Mouse (Mus musculus): ENCODE data around the gene Per1. TPM values are rescaled to one million over a fixed set of nuclear protein-coding genes. Genes with fewer than 3 reads are reported as not detected.

Per1 gene
- polyA plus RNA-seq, 1 experiment from 2014 or later: 10.0 TPM

DNA sequence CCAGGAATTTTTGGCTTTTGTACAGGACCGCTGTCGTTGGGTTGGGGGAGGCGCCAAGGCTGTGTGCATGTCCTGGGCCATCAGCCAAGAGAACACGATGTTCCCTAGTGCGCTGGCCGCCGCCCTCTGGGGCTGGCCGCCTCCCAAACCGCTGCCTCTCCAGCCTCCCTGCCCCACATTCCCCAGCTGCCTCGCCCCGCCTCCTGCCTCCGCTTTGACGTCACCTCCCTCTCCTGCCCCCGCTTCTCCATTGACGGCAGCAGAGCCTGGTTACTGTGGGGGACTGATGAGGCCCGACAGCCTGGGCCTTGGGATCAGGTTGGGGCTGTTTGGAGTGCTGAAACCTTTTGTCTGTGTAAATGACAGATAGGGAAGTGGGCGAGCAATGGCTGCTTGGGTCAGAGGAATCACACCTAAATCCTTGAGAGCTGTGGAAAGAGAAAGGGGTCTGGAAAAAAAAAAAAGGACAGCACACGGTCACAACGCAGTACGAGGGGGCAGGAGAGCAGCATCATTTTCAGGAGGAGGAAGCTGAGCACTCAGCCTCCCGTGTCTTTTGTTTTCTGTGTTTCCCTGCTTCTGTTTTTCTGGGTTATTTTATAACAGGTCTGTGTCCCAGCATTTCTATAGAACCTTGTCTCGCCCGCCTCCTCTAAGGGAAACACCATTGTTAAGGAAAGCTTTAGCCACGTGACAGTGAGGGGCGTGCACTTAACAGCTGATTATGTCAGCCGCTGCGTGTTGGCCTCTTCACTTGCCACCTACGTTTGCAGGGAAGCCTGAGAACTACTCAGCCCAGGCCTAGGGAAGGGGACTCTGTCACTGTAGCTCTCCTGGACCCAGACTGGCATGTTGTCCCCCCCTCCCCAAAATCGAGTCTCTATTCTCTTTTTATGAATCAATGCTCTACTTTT is 2.2 kb downstream of the Per1 start:
- Histone ChIP-seq H3K27me3 (no peaks in the 10 kb centered on the region), H3K4me1 (replicated peaks) (peaks cover 72% of the 10 kb centered on the region), H3K36me3 (peaks cover 11% of the 10 kb centered on the region), H3K9me3 (no peaks in the 10 kb centered on the region), H3K9ac (peak overlapping the region; percentile 35), H3K4me3 (peak overlapping the region; percentile 31), H3K4me2 (peak overlapping the region; percentile 94), H3K27ac (replicated peaks) (peak overlapping the region; percentile 74)
- ATAC-seq (ENCODE audit: low FRiP score, low read depth): no peak
- under 1% methylated on average over 29 of the region's 29 CpGs for WGBS

DNA sequence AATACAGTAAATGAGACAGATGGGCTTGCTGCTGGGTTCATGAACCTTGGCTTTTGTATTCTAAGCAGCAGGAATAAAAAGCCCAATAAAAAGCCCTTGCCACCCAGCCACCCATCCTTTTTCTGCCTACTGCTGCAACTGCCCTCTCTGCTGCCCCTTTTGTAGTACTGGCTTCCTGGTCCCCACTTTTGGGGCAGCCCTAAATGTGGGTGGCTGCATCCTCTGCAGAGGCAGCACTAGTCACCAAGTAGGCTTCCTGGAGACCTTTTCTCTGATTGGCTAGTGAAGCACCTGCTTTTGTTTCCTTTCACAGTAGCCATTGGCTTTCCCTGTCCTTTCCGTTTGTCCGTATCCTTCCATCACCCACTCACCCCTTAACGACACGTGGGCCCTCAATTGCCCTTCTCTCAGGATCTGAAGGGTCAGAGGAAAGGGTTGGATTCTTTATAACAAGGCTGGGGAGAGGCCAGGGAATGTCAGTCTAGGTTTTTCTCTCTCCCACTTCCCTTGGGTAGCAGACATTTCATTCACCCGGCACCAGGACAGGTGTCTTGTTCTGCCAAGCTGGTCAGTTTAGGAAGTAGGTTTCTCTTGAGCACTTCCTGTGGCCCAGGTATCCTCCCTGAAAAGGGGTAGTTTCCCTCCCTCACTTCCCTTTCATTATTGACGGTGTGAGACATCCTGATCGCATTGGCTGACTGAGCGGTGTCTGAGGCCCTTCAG is 3.2 kb downstream of the Per1 start:
- peak overlapping the region; percentile 74 for H3K27ac ChIP-seq (replicated peaks)
- H3K9ac ChIP-seq: peak overlapping the region; percentile 62
- peaks cover 16% of the 10 kb centered on the region for H3K36me3 ChIP-seq
- 17% methylated on average over 8 of the region's 8 CpGs for WGBS
- no peak for ATAC-seq (ENCODE audit: low FRiP score, low read depth)
- H3K4me1 ChIP-seq (replicated peaks): peaks cover 72% of the 10 kb centered on the region
- peak overlapping the region; percentile 94 for H3K4me2 ChIP-seq
- no peaks in the 10 kb centered on the region for H3K9me3 ChIP-seq
- peak overlapping the region; percentile 47 for H3K4me3 ChIP-seq
- no peaks in the 10 kb centered on the region for H3K27me3 ChIP-seq

GRCm38 (mm10) chr11:69098762-69099091 is 3.7 kb downstream of the Per1 start:
- Histone ChIP-seq H3K27ac (replicated peaks) (peak overlapping the region; percentile 74), H3K36me3 (peaks cover 21% of the 10 kb centered on the region), H3K4me3 (peak overlapping the region; percentile 47), H3K9me3 (no peaks in the 10 kb centered on the region), H3K27me3 (no peaks in the 10 kb centered on the region), H3K4me2 (peak overlapping the region; percentile 94), H3K4me1 (replicated peaks) (peaks cover 72% of the 10 kb centered on the region), H3K9ac (peak overlapping the region; percentile 62)
- peak; percentile 1; the same call in 1 of the 2 replicates for ATAC-seq (ENCODE audit: low FRiP score, low read depth)
- under 1% methylated on average over 19 of the region's 19 CpGs for WGBS

DNA sequence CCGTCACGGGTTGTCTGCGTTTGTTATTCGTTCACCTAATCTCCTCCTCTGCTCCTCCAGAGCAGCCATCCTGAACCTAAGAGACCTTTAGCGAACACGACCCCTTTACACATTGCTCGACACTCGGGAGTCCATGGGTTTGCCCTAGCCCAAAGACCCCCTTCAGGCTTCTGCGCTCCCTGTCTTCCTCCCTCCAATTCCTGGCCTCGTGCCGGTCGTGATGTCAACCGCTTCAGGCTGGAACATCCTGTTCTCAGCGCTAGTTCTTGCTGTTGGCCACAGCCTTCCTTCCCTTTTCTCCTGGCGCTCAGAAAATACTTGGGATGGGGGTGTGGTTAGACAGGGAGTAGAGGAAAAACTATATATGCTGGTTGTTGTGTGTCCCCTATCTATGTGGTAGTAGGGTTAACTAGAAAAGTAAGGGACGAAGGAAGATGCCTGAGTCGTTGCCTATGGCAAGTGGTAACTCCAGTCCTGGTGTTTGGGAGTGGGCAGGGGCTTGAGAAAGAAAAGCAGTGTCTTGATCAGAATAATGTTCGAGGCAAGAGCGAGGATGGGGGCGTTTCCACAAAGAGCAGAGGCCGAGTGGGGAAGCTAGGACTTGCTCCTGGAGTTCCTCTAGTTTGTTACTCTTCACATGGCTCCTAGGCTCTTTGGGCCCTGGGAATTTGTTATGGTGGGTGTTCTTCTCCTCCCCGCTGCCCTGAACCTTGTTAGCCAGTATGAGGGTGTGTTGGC is 4.3 kb downstream of the Per1 start:
- peak overlapping the region; percentile 94 for H3K4me2 ChIP-seq
- peaks cover 27% of the 10 kb centered on the region for H3K36me3 ChIP-seq
- no peaks in the 10 kb centered on the region for H3K9me3 ChIP-seq
- peaks cover 65% of the 10 kb centered on the region for H3K4me1 ChIP-seq (replicated peaks)
- H3K4me3 ChIP-seq: peak overlapping the region; percentile 47
- H3K9ac ChIP-seq: peak overlapping the region; percentile 62
- H3K27ac ChIP-seq (replicated peaks): peak overlapping the region; percentile 74
- ATAC-seq (ENCODE audit: low FRiP score, low read depth): no peak
- H3K27me3 ChIP-seq: no peaks in the 10 kb centered on the region
- WGBS: 1% methylated on average over 22 of the region's 22 CpGs

DNA sequence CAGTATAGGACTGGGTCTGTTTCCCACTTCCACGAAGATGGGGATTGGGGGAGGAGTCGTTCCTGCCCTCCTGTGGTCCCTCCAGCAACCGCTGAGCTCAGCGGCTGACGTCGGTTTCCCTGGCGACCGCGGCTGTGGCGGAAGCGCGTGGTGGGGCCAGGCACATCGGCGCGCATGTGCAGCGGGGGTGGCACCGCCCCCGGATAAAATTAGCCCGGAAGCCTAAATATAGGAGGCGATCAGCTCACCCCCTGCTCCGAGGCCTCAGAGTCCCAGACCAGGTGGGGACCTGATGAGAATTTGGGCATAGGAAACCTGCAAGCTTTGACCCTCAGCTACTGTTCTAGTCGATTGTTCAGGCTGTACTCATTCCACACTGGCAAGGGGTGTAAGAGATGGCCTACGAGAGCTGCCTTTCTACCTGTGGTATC is 4.9 kb downstream of the Per1 start:
- peak; percentile 31; the same call in 1 of the 2 replicates for ATAC-seq (ENCODE audit: low FRiP score, low read depth)

GRCm38 (mm10) chr11:69100639-69101360 is 5.8 kb downstream of the Per1 start:
- Histone ChIP-seq H3K36me3 (peaks cover 42% of the 10 kb centered on the region), H3K27ac (replicated peaks) (peak overlapping the region; percentile 74), H3K27me3 (no peaks in the 10 kb centered on the region), H3K4me2 (peak overlapping the region; percentile 94), H3K4me3 (peak overlapping the region; percentile 47), H3K4me1 (replicated peaks) (peaks cover 55% of the 10 kb centered on the region), H3K9me3 (no peaks in the 10 kb centered on the region), H3K9ac (peak overlapping the region; percentile 62; the same call in 1 of the 2 replicates)
- 92% methylated on average over 20 of the region's 20 CpGs for WGBS
- ATAC-seq (ENCODE audit: low FRiP score, low read depth): no peak

More for the DNA sequence above, 4.9 kb downstream of the Per1 start:
- Histone ChIP-seq H3K36me3 (peaks cover 33% of the 10 kb centered on the region), H3K4me3 (peak overlapping the region; percentile 47), H3K4me1 (replicated peaks) (peaks cover 63% of the 10 kb centered on the region), H3K27me3 (no peaks in the 10 kb centered on the region), H3K9me3 (no peaks in the 10 kb centered on the region), H3K4me2 (peak overlapping the region; percentile 94), H3K9ac (peak overlapping the region; percentile 62), H3K27ac (replicated peaks) (peak overlapping the region; percentile 74)
- under 1% methylated on average over 23 of the region's 23 CpGs for WGBS

- ATAC-seq (ENCODE audit: low FRiP score, low read depth): no peak
- Histone ChIP-seq H3K4me2 (no peak overlapping the region), H3K4me3 (no peak overlapping the region), H3K27ac (replicated peaks) (no peak overlapping the region), H3K27me3 (no peaks in the 10 kb centered on the region), H3K36me3 (peaks cover 47% of the 10 kb centered on the region), H3K9me3 (no peaks in the 10 kb centered on the region), H3K4me1 (replicated peaks) (peaks cover 45% of the 10 kb centered on the region), H3K9ac (no peak overlapping the region)
- 91% methylated on average over 21 of the region's 21 CpGs for WGBS
Measured at GRCm38 (mm10) chr11:69101604-69102402, 6.8 kb downstream of the Per1 start.

- 98% methylated on average over 7 of the region's 7 CpGs for WGBS
- no peak for ATAC-seq (ENCODE audit: low FRiP score, low read depth)
- no peaks in the 10 kb centered on the region for H3K27me3 ChIP-seq
- H3K4me1 ChIP-seq (replicated peaks): peaks cover 39% of the 10 kb centered on the region
- no peak overlapping the region for H3K4me2 ChIP-seq
- H3K9me3 ChIP-seq: no peaks in the 10 kb centered on the region
- H3K9ac ChIP-seq: no peak overlapping the region
- no peak overlapping the region for H3K4me3 ChIP-seq
- H3K36me3 ChIP-seq: peaks cover 53% of the 10 kb centered on the region
- H3K27ac ChIP-seq (replicated peaks): no peak overlapping the region
Measured at GRCm38 (mm10) chr11:69102403-69102725, 7.3 kb downstream of the Per1 start.

- H3K27ac ChIP-seq (replicated peaks): no peak overlapping the region
- no peak overlapping the region for H3K4me3 ChIP-seq
- no peaks in the 10 kb centered on the region for H3K27me3 ChIP-seq
- H3K9ac ChIP-seq: no peak overlapping the region
- peaks cover 60% of the 10 kb centered on the region for H3K36me3 ChIP-seq
- H3K4me1 ChIP-seq (replicated peaks): peaks cover 32% of the 10 kb centered on the region
- ATAC-seq (ENCODE audit: low FRiP score, low read depth): no peak
- H3K9me3 ChIP-seq: no peaks in the 10 kb centered on the region
- no peak overlapping the region for H3K4me2 ChIP-seq
- 96% methylated on average over 14 of the region's 14 CpGs for WGBS
Measured at GRCm38 (mm10) chr11:69103121-69103520, 8.1 kb downstream of the Per1 start.

- Histone ChIP-seq H3K9me3 (no peaks in the 10 kb centered on the region), H3K27ac (replicated peaks) (no peak overlapping the region), H3K27me3 (no peaks in the 10 kb centered on the region), H3K9ac (no peak overlapping the region), H3K4me1 (replicated peaks) (peaks cover 25% of the 10 kb centered on the region), H3K4me3 (no peak overlapping the region), H3K36me3 (peaks cover 67% of the 10 kb centered on the region), H3K4me2 (no peak overlapping the region)
- WGBS: 90% methylated on average over 15 of the region's 15 CpGs
- no peak for ATAC-seq (ENCODE audit: low FRiP score, low read depth)
Measured at GRCm38 (mm10) chr11:69103531-69104435, 8.8 kb downstream of the Per1 start.
